Mouse (Mus musculus): ENCODE measurements around the gene Supt5. TPM values are rescaled to one million over a fixed set of nuclear protein-coding genes. Genes with fewer than 3 reads are reported as not detected.

Gene Supt5
- polyA plus RNA-seq, 1 experiment = 86.8 TPM

GRCm38 (mm10) chr7:28318036-28318435 is 20.5 kb downstream of the Supt5 start:
- H3K36me3 ChIP-seq (ENCODE audit: control insufficient read depth, insufficient read depth, low read length) = peaks cover 3% of the 10 kb centered on the region; the same call in 1 of the 2 replicates
- H3K27me3 ChIP-seq (replicated peaks; ENCODE audit: control insufficient read depth, insufficient read depth, low read length) = no peaks in the 10 kb centered on the region
- WGBS = 86% methylated on average over 3 of the region's 3 CpGs
- DNase-seq = no peak
- no peak overlapping the region for H3K27ac ChIP-seq (ENCODE audit: insufficient read depth, low read depth, low read length)
- no peak overlapping the region for H3K4me3 ChIP-seq (ENCODE audit: insufficient read depth, low read depth, low read length)
- H3K4me1 ChIP-seq (ENCODE audit: control insufficient read depth, insufficient read depth, low read length) = no peaks in the 10 kb centered on the region
- TF ChIP-seq CTCF (conservative IDR thresholded peaks at IDR 0.05; ENCODE audit: insufficient read depth, insufficient read length, low read depth, low read length) (no peak), POLR2A (IDR thresholded peaks at IDR 0.05; ENCODE audit: low read depth, low read length) (no peak)

- peaks cover 4% of the 10 kb centered on the region; the same call in 1 of the 2 replicates for H3K4me1 ChIP-seq (ENCODE audit: control insufficient read depth, insufficient read depth, low read length)
- under 1% methylated on average over 45 of the region's 45 CpGs for WGBS
- H3K36me3 ChIP-seq (ENCODE audit: control insufficient read depth, insufficient read depth, low read length) = peaks cover 2% of the 10 kb centered on the region; the same call in 1 of the 2 replicates
- H3K4me3 ChIP-seq (ENCODE audit: insufficient read depth, low read depth, low read length) = peak within 1 kb of the TSS; percentile 73
- H3K27ac ChIP-seq (ENCODE audit: insufficient read depth, low read depth, low read length) = no peak within 1 kb of the TSS
- DNase-seq = peak; percentile 99
- H3K27me3 ChIP-seq (replicated peaks; ENCODE audit: control insufficient read depth, insufficient read depth, low read length) = no peaks in the 10 kb centered on the region
- TF ChIP-seq POLR2A (IDR thresholded peaks at IDR 0.05; ENCODE audit: low read depth, low read length) = peak; percentile 29
- TF ChIP-seq CTCF (conservative IDR thresholded peaks at IDR 0.05; ENCODE audit: insufficient read depth, insufficient read length, low read depth, low read length) = 0 out of 2 replicates have a peak, but pooled peaks have one; percentile 4
These were observed 26.5 kb downstream of the Supt5 start, which contains the start of gene Timm50 for GRCm38 (mm10) chr7:28311926-28312543. Timm50 (minus strand) TSS chr7:28312072.

- no peaks in the 10 kb centered on the region for H3K27me3 ChIP-seq (replicated peaks; ENCODE audit: control insufficient read depth, insufficient read depth, low read length)
- 0 out of 2 replicates have a peak, but pooled peaks cover 2% of the 10 kb centered on the region for H3K36me3 ChIP-seq (ENCODE audit: control insufficient read depth, insufficient read depth, low read length)
- 4% methylated on average over 35 of the region's 35 CpGs for WGBS
- H3K27ac ChIP-seq (ENCODE audit: insufficient read depth, low read depth, low read length) = no peak overlapping the region
- DNase-seq = peak; percentile 18
- H3K4me1 ChIP-seq (ENCODE audit: control insufficient read depth, insufficient read depth, low read length) = peaks cover 4% of the 10 kb centered on the region; the same call in 1 of the 2 replicates
- H3K4me3 ChIP-seq (ENCODE audit: insufficient read depth, low read depth, low read length) = peak overlapping the region; percentile 73
- TF ChIP-seq CTCF (conservative IDR thresholded peaks at IDR 0.05; ENCODE audit: insufficient read depth, insufficient read length, low read depth, low read length) (no peak), POLR2A (IDR thresholded peaks at IDR 0.05; ENCODE audit: low read depth, low read length) (no peak)
These were observed 27.2 kb downstream of the Supt5 start for GRCm38 (mm10) chr7:28311151-28311925.

- no peaks in the 10 kb centered on the region for H3K27me3 ChIP-seq (replicated peaks; ENCODE audit: control insufficient read depth, insufficient read depth, low read length)
- no peak overlapping the region for H3K4me3 ChIP-seq (ENCODE audit: insufficient read depth, low read depth, low read length)
- H3K4me1 ChIP-seq (ENCODE audit: control insufficient read depth, insufficient read depth, low read length) = peaks cover 4% of the 10 kb centered on the region; the same call in 1 of the 2 replicates
- H3K36me3 ChIP-seq (ENCODE audit: control insufficient read depth, insufficient read depth, low read length) = no peaks in the 10 kb centered on the region
- H3K27ac ChIP-seq (ENCODE audit: insufficient read depth, low read depth, low read length) = no peak overlapping the region
- WGBS = 51% methylated on average over 9 of the region's 9 CpGs
- TF ChIP-seq CTCF (conservative IDR thresholded peaks at IDR 0.05; ENCODE audit: insufficient read depth, insufficient read length, low read depth, low read length) (no peak), POLR2A (IDR thresholded peaks at IDR 0.05; ENCODE audit: low read depth, low read length) (no peak)
- DNase-seq = no peak
These were observed 28.8 kb downstream of the Supt5 start for GRCm38 (mm10) chr7:28309737-28310136.

- Histone ChIP-seq H3K27me3 (replicated peaks; ENCODE audit: control insufficient read depth, insufficient read depth, low read length) (no peaks in the 10 kb centered on the region), H3K4me3 (ENCODE audit: insufficient read depth, low read depth, low read length) (no peak overlapping the region), H3K4me1 (ENCODE audit: control insufficient read depth, insufficient read depth, low read length) (0 out of 2 replicates have a peak, but pooled peaks cover 3% of the 10 kb centered on the region), H3K36me3 (ENCODE audit: control insufficient read depth, insufficient read depth, low read length) (no peaks in the 10 kb centered on the region), H3K27ac (ENCODE audit: insufficient read depth, low read depth, low read length) (peak overlapping the region; percentile 49)
- 73% methylated on average over 8 of the region's 8 CpGs for WGBS
- TF ChIP-seq POLR2A (IDR thresholded peaks at IDR 0.05; ENCODE audit: low read depth, low read length) = no peak
- no peak for TF ChIP-seq CTCF (conservative IDR thresholded peaks at IDR 0.05; ENCODE audit: insufficient read depth, insufficient read length, low read depth, low read length)
- DNase-seq = peak; percentile 87
These were observed 32.3 kb downstream of the Supt5 start for GRCm38 (mm10) chr7:28306216-28306615.

- TF ChIP-seq CTCF (conservative IDR thresholded peaks at IDR 0.05; ENCODE audit: insufficient read depth, insufficient read length, low read depth, low read length) = no peak
- TF ChIP-seq POLR2A (IDR thresholded peaks at IDR 0.05; ENCODE audit: low read depth, low read length) = no peak
- Histone ChIP-seq H3K27me3 (replicated peaks; ENCODE audit: control insufficient read depth, insufficient read depth, low read length) (no peaks in the 10 kb centered on the region), H3K4me1 (ENCODE audit: control insufficient read depth, insufficient read depth, low read length) (no peaks in the 10 kb centered on the region), H3K36me3 (ENCODE audit: control insufficient read depth, insufficient read depth, low read length) (no peaks in the 10 kb centered on the region), H3K27ac (ENCODE audit: insufficient read depth, low read depth, low read length) (peak overlapping the region; percentile 17; the same call in 1 of the 2 replicates), H3K4me3 (ENCODE audit: insufficient read depth, low read depth, low read length) (no peak overlapping the region)
- WGBS = 60% methylated on average over 10 of the region's 10 CpGs
- peak; percentile 80 for DNase-seq
These were observed 32.9 kb downstream of the Supt5 start for GRCm38 (mm10) chr7:28305641-28306040.

Measured in kidney, adult 2 months (tissue).